Mouse (Mus musculus) heart, embryonic 13.5 days (tissue): ENCODE results near the gene Dnaic1. TPM values are rescaled to one million over a fixed set of nuclear protein-coding genes. Genes with fewer than 3 reads are reported as not detected.
A peak's percentile ranks its signal among the peaks of the same experiment; 100 is the strongest.

Experiments
- ATAC-seq: fragments of 200-750 bp; cut with Nextera tagmentation; 2 replicates; pipeline ENCODE4 v1.8.0; 2017; ENCODE audit warnings: moderate TSS enrichment; ENCODE audit not compliant: insufficient number of reproducible peaks, low FRiP score, low TSS enrichment; ENCODE audit errors: extremely low read depth
- H3K27ac ChIP-seq: fragments of 300-500 bp; sonication (generic); replicated peaks from 2 replicates; pipeline ENCODE4 v1.5.1; 2015; ENCODE audit warnings: moderate library complexity, mild to moderate bottlenecking, inconsistent platforms
- H3K27me3 ChIP-seq: fragments of 300-500 bp; sonication (generic); replicated peaks from 2 replicates; pipeline ENCODE4 v1.6.1; 2015; ENCODE audit warnings: mild to moderate bottlenecking, inconsistent platforms
- H3K36me3 ChIP-seq: fragments of 300-500 bp; sonication (generic); 2 replicates; pipeline ENCODE4 v1.6.1; 2015; ENCODE audit warnings: mild to moderate bottlenecking, inconsistent platforms
- H3K4me1 ChIP-seq: fragments of 300-500 bp; sonication (generic); 2 replicates; pipeline ENCODE4 v1.6.1; 2015; ENCODE audit warnings: inconsistent platforms
- H3K4me2 ChIP-seq: fragments of 300-500 bp; sonication (generic); 2 replicates; pipeline ENCODE4 v1.6.1; 2015; ENCODE audit warnings: inconsistent platforms, mild to moderate bottlenecking, moderate library complexity
- H3K4me3 ChIP-seq: fragments of 300-500 bp; sonication (generic); 2 replicates; pipeline ENCODE4 v1.5.1; 2015; ENCODE audit warnings: moderate library complexity, mild to moderate bottlenecking, inconsistent platforms
- H3K9ac ChIP-seq: fragments of 300-500 bp; sonication (generic); 2 replicates; pipeline ENCODE4 v1.6.1; 2015; ENCODE audit warnings: inconsistent platforms, mild to moderate bottlenecking, moderate library complexity
- H3K9me3 ChIP-seq: fragments of 300-500 bp; sonication (generic); 2 replicates; pipeline ENCODE4 v1.6.1; 2016; ENCODE audit warnings: inconsistent platforms
- whole genome bisulfite sequencing: fragments of 180-500 bp; shearing (Covaris S2); methylation state at CpG from one replicate; pipeline ENCODE4 v1.1.7; 2015; ENCODE audit warnings: mixed read lengths; 5-methylcytosine and 5-hydroxymethylcytosine counted together
- polyA plus RNA-seq: library from polyadenylated mRNA; unstranded; fragments of >200 nt; fragmentation: Nextera tagmentation; extraction: Ambion mirVana; gene quantifications from 2 replicates; pipeline ENCODE4 v1.2.1, GENCODE M21; 2015

Dnaic1 gene
- polyA plus RNA-seq, 1 experiment from 2014 or later = 2.2 TPM

DNA sequence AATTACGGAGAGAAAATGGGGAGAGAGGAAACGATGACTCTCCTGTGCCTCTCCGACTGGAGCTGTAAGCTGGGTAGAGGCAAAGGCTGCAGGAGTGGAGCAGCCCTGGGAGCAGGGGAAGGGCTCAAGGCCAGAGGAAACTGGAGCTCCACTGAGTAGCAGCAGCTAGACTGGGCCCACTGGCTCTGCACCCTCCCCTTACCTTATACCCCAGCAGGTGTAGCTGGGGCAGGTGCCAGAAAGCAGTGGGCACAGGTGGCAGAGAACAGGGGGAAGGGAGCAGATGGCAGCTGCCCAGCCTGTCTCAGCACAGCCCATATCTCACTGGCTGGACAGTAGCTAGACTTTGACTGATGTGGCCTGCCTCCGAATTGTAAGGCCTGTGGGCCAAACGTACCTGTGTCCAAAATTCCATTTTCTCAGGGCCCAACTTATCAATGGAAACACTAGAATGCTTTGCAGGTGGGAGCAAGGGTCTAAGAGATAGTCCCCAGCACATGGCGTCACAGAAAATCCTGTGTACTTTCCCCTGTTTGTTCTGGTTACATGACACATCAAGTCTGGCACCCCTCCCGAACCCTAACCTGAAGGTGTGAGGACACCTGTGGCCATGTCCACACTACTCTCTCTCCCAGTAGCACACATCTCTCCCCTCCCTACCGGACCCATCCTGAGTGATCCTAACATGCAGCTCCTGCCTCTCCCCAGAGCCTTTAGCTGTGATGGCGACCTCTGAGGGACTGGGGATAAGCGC lies 67.5 kb downstream of the Dnaic1 start:
- Histone ChIP-seq H3K9me3 (no peaks in the 10 kb centered on the region), H3K36me3 (no peaks in the 10 kb centered on the region), H3K27ac (no peak overlapping the region), H3K4me2 (no peak overlapping the region), H3K4me3 (no peak overlapping the region), H3K9ac (no peak overlapping the region), H3K27me3 (peaks cover 31% of the 10 kb centered on the region), H3K4me1 (peaks cover 35% of the 10 kb centered on the region)
- ATAC-seq = no peak
- WGBS = 77% methylated on average over 10 of the region's 10 CpGs

DNA sequence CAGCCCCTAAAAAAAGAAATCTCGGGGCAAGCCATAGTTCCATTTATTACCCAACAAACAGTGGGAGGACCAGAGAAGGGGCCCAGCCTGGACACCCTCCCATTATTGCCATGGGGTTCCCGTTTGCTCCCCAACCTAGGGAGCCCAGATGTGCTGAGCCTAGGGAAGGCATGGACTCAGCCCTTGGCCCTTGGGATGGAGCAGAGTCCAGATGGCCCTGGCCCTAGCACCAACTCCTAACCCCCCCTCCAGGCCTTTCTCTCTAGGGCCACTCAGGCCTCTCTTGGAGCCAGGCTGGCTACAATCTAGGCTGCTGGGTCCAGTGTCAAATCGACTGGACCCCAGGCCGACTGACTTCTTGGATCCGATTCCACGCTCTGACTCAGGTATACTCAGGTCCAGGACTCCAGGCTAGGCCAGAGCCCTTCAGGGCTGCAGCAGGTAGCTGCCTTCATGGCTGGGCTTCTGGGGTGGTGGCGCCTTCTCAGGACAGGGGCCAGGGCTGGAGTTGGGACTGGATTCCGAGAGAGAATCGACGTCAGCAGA lies 68.7 kb downstream of the Dnaic1 start:
- H3K4me3 ChIP-seq = no peak overlapping the region

DNA sequence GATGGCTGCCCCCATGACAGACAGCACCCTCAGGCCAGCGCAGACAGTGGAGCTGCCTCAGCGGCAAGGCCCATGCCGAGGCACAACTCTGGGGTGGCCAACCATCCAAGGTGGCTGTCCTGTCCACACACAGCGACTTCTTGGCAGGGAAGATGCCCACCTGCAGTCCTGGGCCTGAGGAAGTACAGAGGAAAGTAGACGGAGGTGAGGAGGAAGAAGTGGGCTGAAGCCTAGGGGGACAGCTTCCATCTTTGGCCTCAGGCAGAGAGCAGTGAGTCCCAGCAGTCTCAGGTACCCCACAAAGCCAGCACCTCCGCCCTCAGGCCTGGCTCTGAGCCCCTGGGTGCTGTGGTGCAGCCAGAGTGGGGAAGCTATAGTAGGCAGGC lies 69.2 kb downstream of the Dnaic1 start:
- no peak overlapping the region for H3K27ac ChIP-seq
- no peak overlapping the region for H3K4me3 ChIP-seq
- H3K9me3 ChIP-seq = no peaks in the 10 kb centered on the region
- H3K9ac ChIP-seq = no peak overlapping the region
- H3K27me3 ChIP-seq = peaks cover 30% of the 10 kb centered on the region
- H3K36me3 ChIP-seq = no peaks in the 10 kb centered on the region
- H3K4me1 ChIP-seq = peaks cover 26% of the 10 kb centered on the region
- WGBS = 78% methylated on average over 6 of the region's 6 CpGs
- ATAC-seq = no peak
- no peak overlapping the region for H3K4me2 ChIP-seq

More for the DNA sequence above, 68.7 kb downstream of the Dnaic1 start:
- Histone ChIP-seq H3K9ac (no peak overlapping the region), H3K36me3 (no peaks in the 10 kb centered on the region), H3K4me2 (no peak overlapping the region), H3K27me3 (peaks cover 31% of the 10 kb centered on the region), H3K27ac (no peak overlapping the region), H3K4me1 (peaks cover 26% of the 10 kb centered on the region), H3K9me3 (no peaks in the 10 kb centered on the region)
- no peak for ATAC-seq
- WGBS = 85% methylated on average over 10 of the region's 10 CpGs

DNA sequence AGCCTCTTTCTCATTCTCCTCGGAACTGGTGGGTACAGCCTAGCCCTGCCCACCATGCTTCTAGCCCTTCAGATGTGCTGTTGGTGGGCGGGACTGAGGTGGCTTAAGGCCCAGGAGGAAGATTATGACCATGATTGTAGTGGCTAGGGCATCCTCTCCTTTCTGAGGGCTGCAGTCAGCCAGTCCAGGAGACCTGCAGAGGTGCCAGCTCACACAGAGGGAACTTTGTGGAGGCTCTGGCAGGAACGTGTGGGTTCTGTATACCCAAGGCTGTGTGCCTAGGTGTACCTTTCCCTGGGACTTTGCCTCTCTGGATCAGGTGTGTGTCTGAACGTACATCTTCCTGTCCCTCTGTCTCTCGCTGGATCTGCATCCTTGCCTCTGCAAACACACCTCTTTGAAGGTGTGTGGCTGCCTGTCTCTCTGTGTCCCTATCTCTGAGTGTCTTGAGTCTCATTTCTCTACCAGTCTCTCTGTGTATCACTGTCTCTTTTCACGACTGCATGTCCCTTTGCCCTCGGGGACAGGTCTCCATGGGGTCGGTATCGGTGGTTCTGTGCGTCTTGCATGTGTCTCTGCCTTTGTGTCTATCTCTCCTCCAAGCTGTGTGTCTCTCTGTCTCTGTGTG lies 69.8 kb downstream of the Dnaic1 start:
- WGBS = 18% methylated on average over 10 of the region's 10 CpGs
- no peak for ATAC-seq
- peaks cover 28% of the 10 kb centered on the region for H3K27me3 ChIP-seq
- H3K36me3 ChIP-seq = no peaks in the 10 kb centered on the region
- H3K9me3 ChIP-seq = no peaks in the 10 kb centered on the region
- peak overlapping the region; percentile 67 for H3K4me3 ChIP-seq
- H3K4me2 ChIP-seq = peak overlapping the region; percentile 86
- peak overlapping the region; percentile 86 for H3K9ac ChIP-seq
- no peak overlapping the region for H3K27ac ChIP-seq
- H3K4me1 ChIP-seq = peaks cover 26% of the 10 kb centered on the region

DNA sequence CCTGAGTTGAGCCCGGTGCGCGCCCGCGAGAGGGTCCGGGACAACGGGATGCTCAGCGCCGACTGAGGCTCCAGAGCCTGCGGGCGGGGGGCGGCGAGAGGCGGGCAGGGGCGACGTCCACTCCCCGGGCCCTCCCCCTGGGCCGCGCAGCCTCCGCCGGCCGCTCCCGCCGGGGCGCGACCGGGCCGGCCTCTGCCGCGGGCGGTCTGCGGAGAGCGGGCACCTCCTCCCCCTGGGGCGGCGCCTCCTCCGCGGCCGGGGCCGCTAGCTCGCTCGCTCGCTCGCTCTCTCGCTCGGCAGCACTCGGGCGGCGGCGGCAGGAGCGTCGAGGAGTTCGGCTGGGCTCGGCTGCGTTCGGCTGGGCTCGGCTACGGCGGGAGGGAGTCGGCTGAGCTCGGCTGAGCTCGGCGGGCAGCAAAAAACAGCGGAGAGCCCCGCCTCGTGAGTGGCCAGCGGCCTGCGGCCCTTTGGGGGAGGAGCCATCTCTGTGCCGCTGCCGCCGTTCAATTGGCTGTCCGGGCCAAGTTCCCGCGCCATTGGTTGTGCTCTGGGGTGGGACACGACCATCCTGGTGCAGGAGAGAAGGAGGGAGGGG lies 70.4 kb downstream of the Dnaic1 start, which contains the start of gene Enho:
TSS of gene Enho (minus strand) at position 412 of the 595 bp plus-strand sequence.
- ATAC-seq = peak; percentile 87
- under 1% methylated on average over 68 of the region's 74 CpGs for WGBS

DNA sequence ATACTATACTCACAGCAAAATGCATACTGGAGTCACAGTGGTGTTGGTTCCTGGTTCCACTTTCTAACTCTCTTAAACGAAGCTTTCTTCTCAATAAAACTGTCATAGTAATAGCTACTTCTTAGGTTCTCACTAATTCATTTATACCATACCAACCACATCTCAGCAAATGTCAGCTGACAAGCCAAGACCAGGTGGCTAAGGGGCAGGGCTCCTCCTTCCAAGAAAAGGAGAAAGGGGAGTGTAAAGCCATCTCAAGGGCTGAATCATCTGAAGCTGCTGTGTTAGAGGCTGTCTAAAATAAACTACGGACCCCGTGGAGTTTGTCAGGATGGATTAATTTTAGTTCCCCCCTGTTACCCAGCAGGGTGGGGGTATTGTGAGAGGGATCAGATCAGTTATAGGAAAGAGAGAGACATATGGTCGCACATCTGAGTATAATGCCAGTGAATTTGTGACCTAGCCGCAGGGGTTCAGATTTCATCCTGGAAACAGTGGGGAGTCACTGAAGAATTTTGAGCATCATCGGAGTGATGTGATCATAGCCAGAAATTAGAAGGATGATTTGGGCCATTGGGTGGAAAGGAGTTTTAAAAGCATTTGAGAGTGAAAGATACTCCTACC lies 71.7 kb downstream of the Dnaic1 start:
- Histone ChIP-seq H3K4me2 (no peak overlapping the region), H3K4me3 (no peak overlapping the region), H3K27me3 (peaks cover 25% of the 10 kb centered on the region), H3K9me3 (no peaks in the 10 kb centered on the region), H3K27ac (no peak overlapping the region), H3K9ac (no peak overlapping the region), H3K4me1 (peaks cover 17% of the 10 kb centered on the region), H3K36me3 (no peaks in the 10 kb centered on the region)
- 84% methylated on average over 6 of the region's 6 CpGs for WGBS
- no peak for ATAC-seq

More for the DNA sequence above, 70.4 kb downstream of the Dnaic1 start, which contains the start of gene Enho:
- H3K4me2 ChIP-seq = peak within 1 kb of the TSS; percentile 86
- no peaks in the 10 kb centered on the region for H3K9me3 ChIP-seq
- peak within 1 kb of the TSS; percentile 86 for H3K9ac ChIP-seq
- H3K4me1 ChIP-seq = peaks cover 26% of the 10 kb centered on the region
- peak within 1 kb of the TSS; percentile 67 for H3K4me3 ChIP-seq
- H3K36me3 ChIP-seq = no peaks in the 10 kb centered on the region
- peak within 1 kb of the TSS; percentile 38; the same call in 1 of the 2 replicates for H3K27ac ChIP-seq
- peaks cover 25% of the 10 kb centered on the region for H3K27me3 ChIP-seq

DNA sequence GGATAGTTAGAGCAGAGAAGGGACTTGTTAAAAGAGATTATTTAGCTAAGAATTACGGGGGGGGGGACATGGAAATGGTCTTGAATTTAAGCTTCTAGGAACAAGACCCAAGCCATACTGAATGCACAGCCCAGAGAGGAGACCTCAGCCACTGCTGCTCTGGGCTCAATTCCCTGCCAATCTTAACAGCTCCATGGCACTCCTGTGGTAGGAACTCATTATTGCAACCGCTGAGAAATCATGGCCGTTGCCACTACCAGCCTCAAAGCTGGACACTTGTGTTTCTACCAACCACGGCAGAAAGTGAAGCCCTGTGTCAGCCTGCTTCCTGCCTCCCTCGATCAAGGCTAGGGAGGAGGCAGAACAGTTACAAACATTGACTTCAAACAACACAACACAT lies 75.9 kb downstream of the Dnaic1 start:
- H3K4me2 ChIP-seq = no peak overlapping the region
- ATAC-seq = no peak
- no peak overlapping the region for H3K4me3 ChIP-seq
- peaks cover 4% of the 10 kb centered on the region; the same call in 1 of the 2 replicates for H3K27me3 ChIP-seq
- H3K4me1 ChIP-seq = peaks cover 1% of the 10 kb centered on the region; the same call in 1 of the 2 replicates
- H3K36me3 ChIP-seq = no peaks in the 10 kb centered on the region
- no peak overlapping the region for H3K9ac ChIP-seq
- WGBS = 21% methylated on average over 5 of the region's 5 CpGs
- H3K9me3 ChIP-seq = no peaks in the 10 kb centered on the region
- H3K27ac ChIP-seq = no peak overlapping the region

DNA sequence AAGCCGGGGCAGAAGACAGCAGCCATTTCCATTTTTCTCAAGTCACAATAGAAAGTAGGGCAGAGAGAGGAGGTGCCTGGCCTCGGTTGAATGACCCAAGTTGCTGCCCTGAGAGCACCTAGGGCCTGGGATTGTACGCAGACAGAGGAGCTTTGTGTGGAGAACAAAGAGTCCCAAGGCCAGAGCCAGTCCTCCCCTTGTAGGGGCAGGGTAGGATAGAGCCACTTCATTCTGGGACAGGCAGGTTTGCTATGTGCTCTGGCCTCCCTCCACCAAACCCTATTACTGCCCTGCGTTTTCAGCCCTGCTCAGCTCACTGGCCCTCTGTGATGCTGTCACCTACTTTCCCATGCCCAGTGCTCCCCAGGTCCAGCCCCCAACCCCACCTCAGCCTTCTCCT lies 78.6 kb downstream of the Dnaic1 start:
- Histone ChIP-seq H3K4me2 (no peak overlapping the region), H3K27ac (no peak overlapping the region), H3K9ac (no peak overlapping the region), H3K27me3 (no peaks in the 10 kb centered on the region; the same call in 1 of the 2 replicates), H3K4me3 (no peak overlapping the region), H3K36me3 (no peaks in the 10 kb centered on the region), H3K4me1 (no peaks in the 10 kb centered on the region), H3K9me3 (no peaks in the 10 kb centered on the region)
- ATAC-seq = no peak
- 64% methylated on average over 4 of the region's 4 CpGs for WGBS

DNA sequence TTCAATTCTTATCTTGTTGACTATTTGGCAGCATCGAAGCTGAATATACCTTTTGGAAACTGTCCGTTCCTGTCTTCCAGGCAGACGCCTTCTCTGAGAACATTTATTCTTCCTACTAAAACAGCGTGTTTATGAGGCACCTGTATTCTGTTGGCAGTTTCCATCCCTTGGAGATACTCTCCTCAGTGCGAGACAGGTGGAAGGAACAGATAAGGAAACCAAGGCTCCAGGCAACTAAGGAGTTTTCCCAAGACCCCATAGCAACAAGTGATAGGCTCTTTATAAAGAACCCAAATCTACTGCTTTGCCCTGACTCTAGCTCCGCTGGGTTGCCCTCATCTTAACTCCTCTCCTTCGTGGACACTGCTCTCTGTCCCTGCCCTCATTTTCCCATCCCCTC lies 79.1 kb downstream of the Dnaic1 start:
- Histone ChIP-seq H3K9ac (no peak overlapping the region), H3K4me3 (no peak overlapping the region), H3K4me1 (no peaks in the 10 kb centered on the region), H3K4me2 (no peak overlapping the region), H3K36me3 (no peaks in the 10 kb centered on the region), H3K9me3 (no peaks in the 10 kb centered on the region), H3K27me3 (no peaks in the 10 kb centered on the region; the same call in 1 of the 2 replicates), H3K27ac (no peak overlapping the region)
- 59% methylated on average over 7 of the region's 7 CpGs for WGBS
- no peak for ATAC-seq

DNA sequence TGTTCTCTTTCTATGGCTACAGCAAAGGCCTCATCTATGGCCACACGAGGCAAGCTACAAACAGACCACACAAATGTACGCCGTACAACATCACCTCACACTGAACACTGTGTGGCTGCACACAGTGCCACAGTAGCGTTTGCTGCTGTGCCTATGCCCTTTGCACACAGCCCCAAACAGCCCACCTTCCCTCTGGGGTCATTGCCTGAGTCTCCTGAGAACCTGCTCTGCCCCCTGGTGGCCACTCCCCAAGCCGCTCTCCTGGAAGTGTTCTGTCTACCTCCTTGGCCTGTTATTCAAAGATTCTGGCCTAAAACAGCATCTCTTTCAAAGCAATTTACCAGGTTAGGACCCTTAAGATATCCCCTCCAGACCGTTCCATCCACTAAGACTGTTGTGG lies 83.7 kb downstream of the Dnaic1 start:
- Histone ChIP-seq H3K9me3 (no peaks in the 10 kb centered on the region), H3K36me3 (no peaks in the 10 kb centered on the region), H3K4me3 (no peak overlapping the region), H3K27me3 (peaks cover 28% of the 10 kb centered on the region), H3K4me1 (peaks cover 3% of the 10 kb centered on the region; the same call in 1 of the 2 replicates), H3K27ac (no peak overlapping the region), H3K4me2 (no peak overlapping the region), H3K9ac (no peak overlapping the region)
- ATAC-seq = no peak
- 44% methylated on average over 6 of the region's 6 CpGs for WGBS

DNA sequence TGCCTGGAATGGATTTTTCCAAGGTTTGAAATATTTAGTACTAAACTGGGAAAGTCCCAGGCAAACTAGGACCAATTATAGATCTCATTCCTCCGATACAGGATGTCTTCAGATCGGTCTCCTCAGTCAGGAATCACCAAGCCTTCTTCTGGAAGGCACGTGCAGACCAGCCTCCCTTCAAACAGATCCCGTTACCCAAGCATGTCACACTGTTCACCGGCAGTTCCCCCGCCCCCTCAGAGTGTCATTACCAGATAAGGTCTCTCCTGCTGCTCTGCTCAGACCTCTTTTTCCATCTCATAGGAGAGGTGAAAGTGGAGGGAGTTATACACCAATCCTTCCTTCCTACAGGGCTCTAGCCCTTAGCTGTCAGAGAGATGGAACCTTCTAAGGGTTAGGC lies 84.2 kb downstream of the Dnaic1 start:
- H3K9ac ChIP-seq = no peak overlapping the region
- peaks cover 7% of the 10 kb centered on the region for H3K4me1 ChIP-seq
- H3K4me3 ChIP-seq = no peak overlapping the region
- H3K9me3 ChIP-seq = no peaks in the 10 kb centered on the region
- ATAC-seq = no peak
- no peak overlapping the region for H3K4me2 ChIP-seq
- no peaks in the 10 kb centered on the region for H3K36me3 ChIP-seq
- 40% methylated on average over 6 of the region's 6 CpGs for WGBS
- peaks cover 31% of the 10 kb centered on the region for H3K27me3 ChIP-seq
- no peak overlapping the region for H3K27ac ChIP-seq
